Mouse (Mus musculus): ENCODE results near the gene Slc6a11.

- TF ChIP-seq POLR2A (IDR thresholded peaks at IDR 0.05; ENCODE audit: low read depth, low read length) = no peak
- TF ChIP-seq CTCF (IDR thresholded peaks at IDR 0.05; ENCODE audit: extremely low read depth, insufficient read length, insufficient replicate concordance, low read depth, low read length) = no peak
Observed at GRCm38 (mm10) chr6:114216741-114217414, 85.8 kb downstream of the Slc6a11 start.

Data from small intestine, adult 2 months (tissue).